8 mouse cellular contexts compared by ENCODE assay signal in genomic region chr17:70835071-70835790, GRCm38 (mm10). TPM values are rescaled to one million over a fixed set of nuclear protein-coding genes. Genes with fewer than 3 reads are reported as not detected.
DNase-seq lines count a peak whose midpoint lies in the region; ATAC-seq and TF ChIP-seq lines count a peak whose summit lies in the region.

No protein-coding gene starts in this region.

- H3K27me3 ChIP-seq in neural tube, embryonic 11.5 days (ENCODE audit: control insufficient read depth, insufficient read depth, low read length) = no peaks in the 10 kb centered on the region
- peaks cover 23% of the 10 kb centered on the region; the same call in 1 of the 2 replicates for H3K27me3 ChIP-seq in forebrain, embryonic 12.5 days
- no peaks in the 10 kb centered on the region; the same call in 1 of the 2 replicates for H3K27me3 ChIP-seq in limb, embryonic 14.5 days (ENCODE audit: control insufficient read depth, insufficient read depth, low read length)
- 0 out of 2 replicates have a peak, but pooled peaks cover 6% of the 10 kb centered on the region for H3K27me3 ChIP-seq in stomach, embryonic 16.5 days (ENCODE audit: control insufficient read depth, insufficient read depth, low read length)

- 2% methylated on average over 10 of the region's 10 CpGs for WGBS in neural tube, embryonic 11.5 days
- 1% methylated on average over 10 of the region's 10 CpGs for WGBS in forebrain, embryonic 12.5 days
- 4% methylated on average over 10 of the region's 10 CpGs for WGBS in limb, embryonic 14.5 days
- WGBS in stomach, embryonic 16.5 days = 11% methylated on average over 10 of the region's 10 CpGs

- 0 out of 2 replicates have a peak, but pooled peaks have one; percentile 21 for ATAC-seq in neural tube, embryonic 11.5 days (ENCODE audit: insufficient read depth, low FRiP score, low TSS enrichment)
- no peak for ATAC-seq in forebrain, embryonic 12.5 days (ENCODE audit: low FRiP score)
- ATAC-seq in limb, embryonic 14.5 days (ENCODE audit: low FRiP score, low read depth) = no peak
- ATAC-seq in stomach, embryonic 16.5 days (ENCODE audit: insufficient read depth, low FRiP score) = no peak; the same call in 1 of the 2 replicates
- ATAC-seq in monocyte, adult 5-6 weeks (replicated peaks; ENCODE audit: insufficient number of reproducible peaks, low FRiP score, low TSS enrichment, poor library complexity, severe bottlenecking) = no peak

- no peak overlapping the region for H3K27ac ChIP-seq in neural tube, embryonic 11.5 days (ENCODE audit: low read depth, low read length)
- H3K27ac ChIP-seq in forebrain, embryonic 12.5 days = peak overlapping the region; percentile 19; the same call in 1 of the 2 replicates
- H3K27ac ChIP-seq in limb, embryonic 14.5 days (replicated peaks; ENCODE audit: low read depth, low read length) = no peak overlapping the region
- H3K27ac ChIP-seq in stomach, embryonic 16.5 days (ENCODE audit: low read length) = peak overlapping the region; percentile 77; the same call in 1 of the 2 replicates

- no peaks in the 10 kb centered on the region for H3K36me3 ChIP-seq in neural tube, embryonic 11.5 days (ENCODE audit: control insufficient read depth, insufficient read depth, low read length)
- H3K36me3 ChIP-seq in forebrain, embryonic 12.5 days (replicated peaks) = 0 out of 2 replicates have a peak, but pooled peaks cover 5% of the 10 kb centered on the region
- peaks cover 10% of the 10 kb centered on the region; the same call in 1 of the 2 replicates for H3K36me3 ChIP-seq in limb, embryonic 14.5 days (ENCODE audit: control insufficient read depth, insufficient read depth, low read length)
- H3K36me3 ChIP-seq in stomach, embryonic 16.5 days (ENCODE audit: control insufficient read depth, insufficient read depth, low read length) = no peaks in the 10 kb centered on the region

- H3K4me1 ChIP-seq in neural tube, embryonic 11.5 days (ENCODE audit: control insufficient read depth, insufficient read depth, low read length) = 0 out of 2 replicates have a peak, but pooled peaks cover 2% of the 10 kb centered on the region
- H3K4me1 ChIP-seq in forebrain, embryonic 12.5 days = peaks cover 9% of the 10 kb centered on the region
- peaks cover 11% of the 10 kb centered on the region for H3K4me1 ChIP-seq in limb, embryonic 14.5 days (ENCODE audit: control insufficient read depth, insufficient read depth, low read length)
- peaks cover 13% of the 10 kb centered on the region; the same call in 1 of the 2 replicates for H3K4me1 ChIP-seq in stomach, embryonic 16.5 days (ENCODE audit: control insufficient read depth, insufficient read depth, low read length)

- no peak for DNase-seq in neural tube, embryonic 11.5 days (ENCODE audit: low spot score)
- DNase-seq in neural tube, embryonic 10.5 days (ENCODE audit: extremely low spot score, low spot score) = no peak
- no peak for DNase-seq in limb, embryonic 14.5 days (ENCODE audit: low spot score)
- DNase-seq in frontal cortex, postnatal 10 days (ENCODE audit: low spot score in 2 of 2) = no peak
- no peak for DNase-seq in frontal cortex, postnatal 36 days (ENCODE audit: low spot score in 2 of 2)

- peak overlapping the region; percentile 27 for H3K4me3 ChIP-seq in neural tube, embryonic 11.5 days (ENCODE audit: low read depth, low read length)
- peak overlapping the region; percentile 43 for H3K4me3 ChIP-seq in forebrain, embryonic 12.5 days (replicated peaks)
- H3K4me3 ChIP-seq in limb, embryonic 14.5 days (replicated peaks; ENCODE audit: low read length) = peak overlapping the region; percentile 35
- peak overlapping the region; percentile 47 for H3K4me3 ChIP-seq in stomach, embryonic 16.5 days (replicated peaks; ENCODE audit: low read length)

- H3K4me2 ChIP-seq in neural tube, embryonic 11.5 days (ENCODE audit: low read depth) = peak overlapping the region; percentile 58
- peak overlapping the region; percentile 77 for H3K4me2 ChIP-seq in forebrain, embryonic 12.5 days
- H3K4me2 ChIP-seq in limb, embryonic 14.5 days (replicated peaks; ENCODE audit: low read depth, low read length, severe bottlenecking) = peak overlapping the region; percentile 63
- peak overlapping the region; percentile 75 for H3K4me2 ChIP-seq in stomach, embryonic 16.5 days (ENCODE audit: low read depth, low read length)

- no peak for TF ChIP-seq POLR2A in limb, embryonic 14.5 days (IDR thresholded peaks at IDR 0.05; ENCODE audit: borderline replicate concordance, extremely low read depth, insufficient read depth, insufficient read length)

- H3K9me3 ChIP-seq in neural tube, embryonic 11.5 days (ENCODE audit: control insufficient read depth, low read length) = no peaks in the 10 kb centered on the region
- H3K9me3 ChIP-seq in forebrain, embryonic 12.5 days = no peaks in the 10 kb centered on the region
- no peaks in the 10 kb centered on the region for H3K9me3 ChIP-seq in limb, embryonic 14.5 days (ENCODE audit: control insufficient read depth, low read length)
- no peaks in the 10 kb centered on the region for H3K9me3 ChIP-seq in stomach, embryonic 16.5 days (replicated peaks; ENCODE audit: control insufficient read depth, low read length)

- H3K9ac ChIP-seq in neural tube, embryonic 11.5 days (ENCODE audit: low read length) = no peak overlapping the region
- peak overlapping the region; percentile 40 for H3K9ac ChIP-seq in forebrain, embryonic 12.5 days
- H3K9ac ChIP-seq in limb, embryonic 14.5 days (ENCODE audit: low read depth, low read length, severe bottlenecking) = no peak overlapping the region
- H3K9ac ChIP-seq in stomach, embryonic 16.5 days (ENCODE audit: low read length) = peak overlapping the region; percentile 69

RNA-seq across cellular contexts. Expression of gene Tgif1, which starts 18.1 kb away (rescaled TPM):
- 63.8 and 66.2 TPM in 2 replicates for polyA plus RNA-seq in neural tube, embryonic 11.5 days (2014; fragmentation: Nextera tagmentation; extraction: Ambion mirVana)
- polyA plus RNA-seq in forebrain, embryonic 12.5 days (2016; fragmentation: Nextera tagmentation; extraction: Ambion mirVana) = 47.4 and 52.6 TPM in 2 replicates
- 64.8 and 76.2 TPM in 2 replicates for polyA plus RNA-seq in limb, embryonic 14.5 days (2012; rRNA removed)
- 52.7 and 64.6 TPM in 2 replicates for polyA plus RNA-seq in limb, embryonic 14.5 days (2014; fragmentation: Nextera tagmentation; extraction: Ambion mirVana)
- 56.5 and 60.1 TPM in 2 replicates for polyA plus RNA-seq in stomach, embryonic 16.5 days (2015; fragmentation: Nextera tagmentation; extraction: Ambion mirVana)
- total RNA-seq in monocyte, adult 5-6 weeks (2017) = 79.7 to 125 TPM (median 111 TPM) in 3 replicates

Comparison
In these comparisons a context has a peak if more than half of its experiments do, and no peak if none do; other contexts are left out.
1. H3K27ac ChIP-seq: peak in forebrain, embryonic 12.5 days (single experiment) and stomach, embryonic 16.5 days (single experiment); none in neural tube, embryonic 11.5 days (single experiment) and limb, embryonic 14.5 days (single experiment).
2. H3K9ac ChIP-seq: peak in forebrain, embryonic 12.5 days (single experiment) and stomach, embryonic 16.5 days (single experiment); none in neural tube, embryonic 11.5 days (single experiment) and limb, embryonic 14.5 days (single experiment).
3. Peak in every context shown above with its lines, with median percentiles within 50 percentile points of each other: H3K4me2 ChIP-seq and H3K4me3 ChIP-seq.